ENCODE assay signal across 30 mouse cellular contexts in the genomic region with DNA sequence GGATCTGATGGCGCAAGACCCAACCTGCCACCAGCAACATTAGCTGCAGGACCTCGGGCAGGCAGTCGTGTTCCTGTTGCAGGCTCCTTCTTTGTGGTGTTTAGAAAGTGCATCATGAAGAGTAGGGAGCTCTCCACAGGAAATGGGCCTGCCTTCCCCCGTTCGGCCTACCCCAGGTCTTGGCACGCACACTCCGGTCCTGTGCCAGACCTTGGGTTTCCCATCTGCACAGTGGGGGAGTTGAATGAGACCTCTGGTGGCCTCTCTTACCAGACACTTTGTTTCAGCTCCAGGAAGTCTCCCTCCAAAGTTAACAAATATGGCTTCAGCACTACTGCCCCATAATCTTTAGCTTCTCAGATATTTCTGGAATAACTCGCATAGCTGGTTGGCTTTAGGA. TPM values are rescaled to one million over a fixed set of nuclear protein-coding genes. Genes with fewer than 3 reads are reported as not detected.
"Had no signal": no experiment of that assay in that cellular context is flagged by ENCODE, and none has a peak within 500 bp of the region (broad histone marks: within the 10 kb centered on the region; RNA-seq: fewer than 3 reads in every experiment).

No protein-coding gene starts in this region.

- H3K4me2 ChIP-seq: limb, embryonic 13.5 days; liver, embryonic 12.5 days; liver, embryonic 15.5 days; lung, embryonic 15.5 days; midbrain, embryonic 15.5 days; neural tube, embryonic 13.5 days; stomach, embryonic 15.5 days had no signal

- H3K36me3 ChIP-seq: limb, embryonic 10.5 days; limb, embryonic 13.5 days; liver, embryonic 12.5 days; liver, embryonic 15.5 days; lung, embryonic 15.5 days; midbrain, embryonic 15.5 days; neural tube, embryonic 13.5 days; stomach, embryonic 15.5 days had no signal

- H3K9ac ChIP-seq: limb, embryonic 13.5 days; liver, embryonic 12.5 days; liver, embryonic 15.5 days; lung, embryonic 15.5 days; midbrain, embryonic 15.5 days; neural tube, embryonic 13.5 days; stomach, embryonic 15.5 days had no signal

- H3K9me3 ChIP-seq: limb, embryonic 10.5 days; limb, embryonic 13.5 days; liver, embryonic 12.5 days; liver, embryonic 15.5 days; lung, embryonic 15.5 days; midbrain, embryonic 15.5 days; neural tube, embryonic 13.5 days; stomach, embryonic 15.5 days had no signal

- H3K27ac ChIP-seq: layer of hippocampus, adult 2 months; limb, embryonic 10.5 days; limb, embryonic 13.5 days; liver, embryonic 12.5 days; liver, embryonic 15.5 days; lung, embryonic 15.5 days; macrophage; midbrain, embryonic 15.5 days; neural tube, embryonic 13.5 days; stomach, embryonic 15.5 days had no signal

- ATAC-seq: liver, embryonic 12.5 days; midbrain, embryonic 15.5 days had no signal

- H3K4me3 ChIP-seq: layer of hippocampus, adult 2 months; limb, embryonic 10.5 days; limb, embryonic 13.5 days; liver, embryonic 12.5 days; liver, embryonic 15.5 days; lung, embryonic 15.5 days; midbrain, embryonic 15.5 days; myocyte; neural tube, embryonic 13.5 days; stomach, embryonic 15.5 days had no signal

- DNase-seq: kidney, adult 18-20 months; kidney, adult 9 months; kidney, postnatal 14 days; kidney, postnatal 4 days; layer of hippocampus, adult 9-11 months; liver; lung, adult 18-20 months; lung, postnatal 14 days; retina, postnatal 1 day; right cerebral cortex, postnatal 25 days; spleen, adult 18-20 months; thymus, postnatal 25 days had no signal

- H3K4me1 ChIP-seq: limb, embryonic 13.5 days; liver, embryonic 12.5 days; liver, embryonic 15.5 days; stomach, embryonic 15.5 days had no signal

- H3K27me3 ChIP-seq: limb, embryonic 13.5 days; liver, embryonic 15.5 days; lung, embryonic 15.5 days; midbrain, embryonic 15.5 days; neural tube, embryonic 13.5 days; stomach, embryonic 15.5 days had no signal

RNA-seq across cellular contexts. Expression of gene Fbxo39, which starts 22.5 kb away (rescaled TPM):
- total RNA-seq: layer of hippocampus, adult 2 months; layer of hippocampus, postnatal 25 days; left cerebral cortex, adult 18-20 months; left cerebral cortex, postnatal 25 days had no signal
- polyA plus RNA-seq: kidney, embryonic 16.5 days; limb, embryonic 10.5 days; limb, embryonic 13.5 days; liver, embryonic 12.5 days; liver, embryonic 15.5 days; lung, embryonic 15.5 days; macrophage; midbrain, embryonic 15.5 days; neural tube, embryonic 13.5 days; stomach, embryonic 15.5 days had no signal

RNA-seq across cellular contexts. Expression of gene Tekt1, which starts 25.5 kb away (rescaled TPM):
- total RNA-seq: megakaryocyte, adult 5-6 weeks; monocyte, adult 5-6 weeks; neutrophil, adult 5-6 weeks had no signal
- polyA plus RNA-seq: liver, embryonic 15.5 days; macrophage; myocyte had no signal
